Mouse (Mus musculus) T-helper 17 cell (primary cell): ENCODE results near the gene Frmpd1.

Experiments used
- in situ Hi-C, 2 experiments: fragments of 300-600 bp; cut with MboI, MseI; formaldehyde crosslinking; loops; 1 replicate in 1 of 2; 2 replicates in 1 of 2; pipeline ENCODE4 v1.15.1; 2025; ENCODE audit warnings: high pct_unique_total_duplicates in 2 of 2

Gene Frmpd1

GRCm38 (mm10) chr4:45320159-45320816 is 135.6 kb downstream of the Frmpd1 start:
- in situ Hi-C loops: no loop called here

GRCm38 (mm10) chr4:45331139-45331538 is 146.5 kb downstream of the Frmpd1 start:
- in situ Hi-C loops: loop anchor here in 1 of 2 experiments (25.0 kb wide), 1 partner anchor 1144 kb away; no protein-coding TSS in a partner anchor

- in situ Hi-C loops: loop anchor here in 1 of 2 experiments (25.0 kb wide), 1 partner anchor 1145 kb away; no protein-coding TSS in a partner anchor
Observed at GRCm38 (mm10) chr4:45332466-45332865, 147.8 kb downstream of the Frmpd1 start.
